Mouse (Mus musculus) neutrophil, adult 5-6 weeks (primary cell): ENCODE data around the gene 6030468B19Rik. TPM values are rescaled to one million over a fixed set of nuclear protein-coding genes. Genes with fewer than 3 reads are reported as not detected.

Experiments
- ATAC-seq: fragments of 151-379, 151-347 bp; 2 replicates; pipeline ENCODE4 v1.8.0; 2017; ENCODE audit warnings: mild to moderate bottlenecking, moderate TSS enrichment; ENCODE audit not compliant: insufficient number of reproducible peaks, poor library complexity, low FRiP score, severe bottlenecking; ENCODE audit errors: extremely low read depth
- total RNA-seq: library from RNA; stranded (forward); fragments of 200-1000 nt; gene quantifications from 2 replicates; pipeline ENCODE4 v1.2.3, GENCODE M21; 2017

Gene 6030468B19Rik
- total RNA-seq, 1 experiment from 2014 or later, result 0.58 TPM

GRCm38 (mm10) chr11:117844997-117845396 lies 47.5 kb downstream of the 6030468B19Rik start:
- no peak for ATAC-seq

GRCm38 (mm10) chr11:117845651-117846050 lies 48.2 kb downstream of the 6030468B19Rik start:
- no peak for ATAC-seq

GRCm38 (mm10) chr11:117846640-117847039 lies 49.2 kb downstream of the 6030468B19Rik start:
- ATAC-seq, result no peak

DNA sequence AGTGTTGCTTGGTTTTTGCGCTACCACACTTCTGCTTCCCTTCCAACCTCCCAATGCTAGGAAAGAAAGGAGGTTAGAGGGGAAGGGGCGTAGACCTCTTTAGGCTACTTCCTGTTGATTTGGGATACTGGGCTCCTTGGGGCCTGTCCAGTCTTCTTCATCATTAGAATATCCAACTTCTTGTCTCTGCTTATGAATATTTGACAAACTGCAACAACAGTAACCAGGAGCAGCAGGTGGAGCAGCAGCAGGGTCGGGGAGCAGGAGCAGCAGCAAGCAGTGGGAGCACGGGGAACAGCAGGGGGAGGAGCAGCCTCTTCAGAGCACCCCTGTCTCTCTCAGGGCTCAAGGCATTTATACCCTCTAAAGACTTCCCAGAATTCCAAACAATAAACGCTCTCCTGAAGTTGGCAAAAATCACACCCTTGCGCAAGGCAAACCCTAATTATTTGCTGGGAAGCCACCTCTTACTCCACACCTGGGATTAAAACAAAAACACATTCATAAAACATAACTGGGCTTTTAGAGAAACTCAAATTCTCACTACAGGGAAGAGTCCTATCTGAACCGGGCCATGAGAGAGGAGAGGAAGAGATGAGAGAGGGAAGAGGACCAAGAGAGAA lies 50.2 kb downstream of the 6030468B19Rik start:
- ATAC-seq, result no peak

DNA sequence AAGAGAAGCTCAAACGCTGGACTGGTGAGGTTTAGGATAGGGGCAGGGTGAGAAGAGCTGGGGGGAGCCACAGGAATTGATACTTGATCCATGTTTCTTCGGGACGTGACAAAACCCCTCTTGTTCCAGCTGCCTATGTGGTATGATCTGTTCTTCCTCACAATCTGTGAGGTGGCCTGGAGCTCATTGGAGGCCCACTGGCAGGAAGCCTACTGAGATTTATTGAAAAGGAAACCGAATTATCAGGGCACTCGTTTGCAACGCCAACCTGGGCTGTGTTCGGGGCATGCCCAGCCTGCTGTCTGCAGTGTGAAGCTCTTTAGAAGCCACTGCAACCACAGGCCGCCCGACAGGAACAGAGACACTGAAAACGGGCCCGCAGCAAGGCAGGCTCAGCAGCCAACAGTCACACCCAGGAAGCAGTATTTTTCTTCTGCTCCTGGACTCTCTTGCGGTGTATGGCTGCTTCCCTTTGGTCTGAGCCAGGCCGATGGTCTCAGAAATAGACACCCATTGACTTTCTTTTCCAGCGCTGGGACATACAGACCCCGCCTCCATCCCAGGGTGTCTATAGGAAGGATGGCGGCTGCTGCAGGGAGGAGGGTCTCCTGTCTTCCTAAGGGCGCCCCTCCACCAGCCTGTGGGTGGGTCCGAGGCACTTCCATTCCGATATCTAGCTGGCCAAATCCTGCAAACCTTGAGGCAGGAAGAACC lies 51.0 kb downstream of the 6030468B19Rik start:
- ATAC-seq, result 0 out of 2 replicates have a peak, but pooled peaks have one; percentile 7

- peak; percentile 92 for ATAC-seq
Measured at GRCm38 (mm10) chr11:117848985-117849671, 51.7 kb downstream of the 6030468B19Rik start, which contains the start of gene Birc5. Birc5 (plus strand) TSS chr11:117849251.

GRCm38 (mm10) chr11:117852875-117853274 lies 55.4 kb downstream of the 6030468B19Rik start:
- no peak for ATAC-seq

GRCm38 (mm10) chr11:117854241-117854640 lies 56.8 kb downstream of the 6030468B19Rik start:
- ATAC-seq, result no peak

DNA sequence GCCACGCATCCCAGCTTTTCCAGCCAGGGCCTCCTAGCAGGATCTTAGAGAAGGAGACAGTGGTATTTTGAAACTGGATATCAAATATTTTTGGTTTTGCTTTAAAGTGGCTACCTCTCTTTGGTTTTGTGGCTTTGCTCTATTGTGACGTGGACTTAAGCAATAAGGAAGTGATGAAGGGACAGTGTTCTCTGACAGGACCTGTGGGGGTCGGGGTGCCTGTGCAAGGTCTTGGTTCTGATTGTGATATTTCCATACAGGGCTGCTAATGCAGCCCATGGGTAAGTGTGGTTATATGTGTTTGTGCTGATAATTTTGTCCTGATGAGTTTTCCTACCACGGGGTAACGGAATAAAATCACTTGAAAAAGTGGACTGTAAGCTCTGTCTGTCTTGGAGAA lies 57.9 kb downstream of the 6030468B19Rik start:
- ATAC-seq, result no peak

DNA sequence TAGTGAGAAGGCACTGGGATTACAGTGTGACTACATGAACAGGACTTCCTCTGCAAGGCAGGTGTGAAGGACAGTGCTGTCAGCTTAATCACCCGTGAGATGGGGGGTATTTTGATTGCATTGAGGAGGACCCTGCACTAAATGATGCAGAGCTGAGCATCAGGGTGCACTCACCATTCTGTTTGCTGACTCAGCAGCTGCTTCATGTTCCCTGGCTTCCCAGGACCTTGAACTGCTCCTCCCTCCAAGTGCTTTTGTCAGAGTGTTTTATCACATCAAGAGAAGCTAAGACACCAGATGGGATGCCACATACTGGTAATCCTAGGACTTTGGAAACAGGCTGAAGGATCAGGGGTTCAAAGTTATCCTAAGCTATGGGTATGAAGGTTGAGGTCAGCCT lies 58.5 kb downstream of the 6030468B19Rik start:
- no peak for ATAC-seq

Other genes with a start within 250 kb of the 6030468B19Rik start
- 60.0 and 60.8 TPM in 2 replicates for gene Tnrc6c, start 143.4 kb upstream of the 6030468B19Rik start, total RNA-seq
- 21.6 and 23.1 TPM in 2 replicates for gene Tmc8, start 15.6 kb upstream of the 6030468B19Rik start, total RNA-seq
- gene Tmc6, start 15.5 kb upstream of the 6030468B19Rik start, total RNA-seq, result 73.8 and 95.0 TPM in 2 replicates
- gene Gm20708, start 12.0 kb downstream of the 6030468B19Rik start, total RNA-seq, result 3.9 and 8.8 TPM in 2 replicates
- gene Syngr2, start 12.0 kb downstream of the 6030468B19Rik start, total RNA-seq, result 80.2 and 108 TPM in 2 replicates
- 10.4 and 11.9 TPM in 2 replicates for gene Afmid, start 28.3 kb downstream of the 6030468B19Rik start, total RNA-seq
- 9.0 and 12.4 TPM in 2 replicates for gene Tk1, start 28.4 kb downstream of the 6030468B19Rik start, total RNA-seq
- gene Birc5, start 51.6 kb downstream of the 6030468B19Rik start, total RNA-seq, result 0.47 and 0.49 TPM in 2 replicates
- not detected in 2 replicates for gene Tmem235, start 63.1 kb downstream of the 6030468B19Rik start, total RNA-seq
- 3.6 and 6.8 TPM in 2 replicates for gene Tha1, start 75.8 kb downstream of the 6030468B19Rik start, total RNA-seq
- gene Socs3, start 172.4 kb downstream of the 6030468B19Rik start, total RNA-seq, result 252 and 268 TPM in 2 replicates
- 51.2 and 58.3 TPM in 2 replicates for gene Pgs1, start 188.6 kb downstream of the 6030468B19Rik start, total RNA-seq